Mouse (Mus musculus) kidney, embryonic 16.5 days (tissue): ENCODE measurements around the gene Kirrel2. TPM values are rescaled to one million over a fixed set of nuclear protein-coding genes. Genes with fewer than 3 reads are reported as not detected.

ENCODE experiments used
- ATAC-seq: fragments of 200-750 bp; cut with Nextera tagmentation; 2 replicates; pipeline ENCODE4 v1.8.0; 2017; ENCODE audit warnings: moderate TSS enrichment; ENCODE audit not compliant: low FRiP score, low TSS enrichment
- H3K27ac ChIP-seq: fragments of 300-500 bp; sonication (generic); 2 replicates; pipeline ENCODE4 v1.5.1; 2014; ENCODE audit warnings: low read length
- H3K27me3 ChIP-seq: fragments of 300-500 bp; sonication (generic); 2 replicates; pipeline ENCODE4 v1.6.1; 2014; ENCODE audit warnings: low read length, control low read depth, mixed read lengths; ENCODE audit not compliant: insufficient read depth
- H3K36me3 ChIP-seq: fragments of 300-500 bp; sonication (generic); 2 replicates; pipeline ENCODE4 v1.6.1; 2014; ENCODE audit warnings: low read length, control low read depth, mixed read lengths; ENCODE audit not compliant: insufficient read depth
- H3K4me1 ChIP-seq: fragments of 300-500 bp; sonication (generic); 2 replicates; pipeline ENCODE4 v1.6.1; 2014; ENCODE audit warnings: low read length, control low read depth, mixed read lengths; ENCODE audit not compliant: insufficient read depth
- H3K4me2 ChIP-seq: fragments of 300-500 bp; sonication (generic); replicated peaks from 2 replicates; pipeline ENCODE4 v1.6.1; 2014; ENCODE audit warnings: low read depth, low read length
- H3K4me3 ChIP-seq: fragments of 300-500 bp; sonication (generic); 2 replicates; pipeline ENCODE4 v1.5.1; 2014; ENCODE audit warnings: mild to moderate bottlenecking, low read length
- H3K9ac ChIP-seq: fragments of 300-500 bp; sonication (generic); replicated peaks from 2 replicates; pipeline ENCODE4 v1.6.1; 2014; ENCODE audit warnings: low read length
- H3K9me3 ChIP-seq: fragments of 300-500 bp; sonication (generic); 2 replicates; pipeline ENCODE4 v1.6.1; 2016; ENCODE audit warnings: low read length, control low read depth
- WGBS: fragments of 180-500 bp; shearing (Covaris S2); extraction: QIAGEN DNeasy Blood & Tissue Kit; methylation state at CpG from one replicate; pipeline ENCODE4 v1.1.7; 2014; 5-methylcytosine and 5-hydroxymethylcytosine counted together
- polyA plus RNA-seq: library from polyadenylated mRNA; unstranded; fragments of >200 nt; fragmentation: Nextera tagmentation; extraction: Ambion mirVana; gene quantifications from 2 replicates; pipeline ENCODE4 v1.2.1, GENCODE M21; 2015

Gene Kirrel2
- polyA plus RNA-seq, 1 experiment from 2014 or later, result 1.1 TPM

DNA sequence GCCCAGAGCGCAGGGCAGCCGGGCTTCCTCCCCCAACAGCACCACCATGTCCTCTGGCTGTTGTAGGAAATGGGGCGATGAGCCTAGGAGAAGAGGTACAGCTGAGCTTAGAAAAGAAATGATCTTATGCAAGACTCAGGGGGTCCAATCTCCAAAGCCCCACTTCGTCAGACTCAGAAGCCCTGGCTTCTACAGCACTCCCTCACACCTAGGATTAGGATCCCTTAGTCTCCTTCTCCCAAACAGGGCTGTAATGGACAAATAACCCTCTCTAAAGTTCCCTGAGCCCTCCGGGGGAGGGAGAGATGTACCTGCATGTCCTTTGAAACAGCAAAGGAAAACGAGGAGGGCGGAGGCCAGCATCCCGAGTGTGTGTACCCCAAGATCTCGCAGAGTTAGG, 1.0 kb downstream of the Kirrel2 start:
- no peaks in the 10 kb centered on the region for H3K36me3 ChIP-seq
- no peak overlapping the region for H3K9ac ChIP-seq
- H3K9me3 ChIP-seq, result no peaks in the 10 kb centered on the region
- H3K27me3 ChIP-seq, result peaks cover 92% of the 10 kb centered on the region
- WGBS, result under 1% methylated on average over 9 of the region's 9 CpGs
- no peak overlapping the region for H3K27ac ChIP-seq
- no peak for ATAC-seq
- H3K4me1 ChIP-seq, result peaks cover 17% of the 10 kb centered on the region; the same call in 1 of the 2 replicates
- H3K4me3 ChIP-seq, result peak overlapping the region; percentile 23
- peak overlapping the region; percentile 37 for H3K4me2 ChIP-seq

DNA sequence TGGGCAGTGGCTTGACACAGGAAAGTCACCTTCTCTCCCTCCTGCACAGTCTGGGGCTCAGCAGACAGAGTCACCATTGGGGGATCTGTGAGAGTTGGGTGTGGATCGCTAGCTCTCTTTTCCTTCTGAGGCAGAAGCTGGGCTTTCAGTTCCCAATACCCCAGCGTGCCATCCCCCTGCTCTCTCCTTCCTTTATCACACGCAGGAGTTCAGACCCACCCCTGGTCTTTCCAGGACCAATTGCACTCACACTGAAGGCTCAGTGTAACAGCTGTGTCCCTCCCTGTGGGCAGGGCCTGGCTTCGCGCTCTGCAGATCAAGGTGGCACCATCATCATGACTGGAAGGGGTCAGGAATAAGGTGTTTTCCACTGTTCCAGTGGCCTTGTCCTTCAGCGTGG, 3.2 kb downstream of the Kirrel2 start:
- 3% methylated on average over 6 of the region's 6 CpGs for WGBS
- ATAC-seq, result no peak
- Histone ChIP-seq H3K4me3 (peak overlapping the region; percentile 24; the same call in 1 of the 2 replicates), H3K27ac (no peak overlapping the region), H3K27me3 (peaks cover 73% of the 10 kb centered on the region), H3K9me3 (no peaks in the 10 kb centered on the region), H3K36me3 (no peaks in the 10 kb centered on the region), H3K4me2 (peak overlapping the region; percentile 44), H3K9ac (no peak overlapping the region), H3K4me1 (peaks cover 17% of the 10 kb centered on the region; the same call in 1 of the 2 replicates)

DNA sequence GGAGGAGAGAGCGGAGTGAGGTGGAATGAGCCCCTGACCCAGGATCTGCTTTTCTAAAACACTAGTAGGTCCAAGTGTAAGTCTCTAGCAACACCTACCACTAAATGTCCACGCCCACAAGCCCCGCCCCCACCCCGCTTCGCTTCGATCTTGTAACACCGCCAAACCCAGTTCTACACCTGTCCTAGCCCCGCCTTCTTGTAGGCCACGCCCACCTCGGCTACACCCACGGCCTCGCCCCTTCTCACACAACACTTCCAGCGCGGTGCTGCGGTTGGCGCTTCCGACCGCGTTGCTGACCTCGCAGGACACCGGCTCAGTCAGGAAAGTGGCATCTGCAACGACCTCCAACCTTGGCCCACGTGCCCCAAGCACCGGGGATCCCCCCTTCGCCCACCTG, 3.7 kb downstream of the Kirrel2 start:
- no peaks in the 10 kb centered on the region for H3K9me3 ChIP-seq
- WGBS, result 2% methylated on average over 25 of the region's 25 CpGs
- peak overlapping the region; percentile 44 for H3K4me2 ChIP-seq
- peaks cover 17% of the 10 kb centered on the region; the same call in 1 of the 2 replicates for H3K4me1 ChIP-seq
- no peak overlapping the region for H3K9ac ChIP-seq
- H3K27ac ChIP-seq, result no peak overlapping the region
- H3K4me3 ChIP-seq, result peak overlapping the region; percentile 24; the same call in 1 of the 2 replicates
- peak; percentile 55; the same call in 1 of the 2 replicates for ATAC-seq
- no peaks in the 10 kb centered on the region for H3K36me3 ChIP-seq
- H3K27me3 ChIP-seq, result peaks cover 68% of the 10 kb centered on the region

DNA sequence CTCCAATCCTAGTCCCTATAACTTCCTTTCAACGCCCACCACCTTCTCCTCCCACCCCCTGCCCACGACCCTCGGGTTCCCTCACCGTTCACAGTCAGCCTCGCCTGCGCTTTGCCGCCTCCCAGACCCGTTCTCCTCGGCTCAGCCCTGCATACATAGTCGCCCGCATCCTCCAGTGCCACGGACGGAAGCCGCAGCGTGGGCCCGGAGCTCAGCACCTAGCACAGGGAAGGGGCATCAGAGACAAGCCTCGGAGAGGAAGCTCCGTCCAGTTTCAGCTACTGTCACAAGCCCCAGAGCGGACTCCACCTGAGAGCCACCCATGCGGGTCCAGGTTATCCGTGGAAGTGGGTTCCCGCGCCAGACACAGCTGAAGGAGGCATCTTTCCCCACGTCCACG, 4.2 kb downstream of the Kirrel2 start:
- Histone ChIP-seq H3K27ac (no peak overlapping the region), H3K4me2 (peak overlapping the region; percentile 44), H3K4me3 (no peak overlapping the region), H3K9me3 (no peaks in the 10 kb centered on the region), H3K4me1 (peaks cover 17% of the 10 kb centered on the region; the same call in 1 of the 2 replicates), H3K9ac (no peak overlapping the region), H3K27me3 (peaks cover 63% of the 10 kb centered on the region), H3K36me3 (no peaks in the 10 kb centered on the region)
- no peak for ATAC-seq
- WGBS, result 15% methylated on average over 25 of the region's 25 CpGs

DNA sequence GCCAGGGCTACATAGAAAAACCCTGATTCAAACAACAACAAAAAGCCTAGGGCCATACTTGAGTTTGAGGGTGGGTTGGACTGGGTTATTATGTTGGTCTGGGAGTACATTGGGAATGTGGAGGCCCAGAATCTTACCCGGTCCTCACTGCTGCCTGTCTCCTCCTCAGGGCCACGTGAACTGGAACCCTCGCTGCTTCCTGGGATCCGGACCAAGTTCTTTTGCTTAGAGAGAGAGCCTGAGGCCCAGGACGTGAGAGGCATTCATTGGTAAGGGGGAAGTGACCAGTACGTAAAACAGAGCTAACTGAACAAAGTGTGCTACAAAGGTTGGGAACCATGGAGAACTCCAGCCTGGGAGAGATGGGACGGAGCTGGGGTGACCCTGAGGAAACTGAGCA, 7.2 kb downstream of the Kirrel2 start:
- H3K4me3 ChIP-seq, result no peak overlapping the region
- WGBS, result 71% methylated on average over 7 of the region's 7 CpGs

DNA sequence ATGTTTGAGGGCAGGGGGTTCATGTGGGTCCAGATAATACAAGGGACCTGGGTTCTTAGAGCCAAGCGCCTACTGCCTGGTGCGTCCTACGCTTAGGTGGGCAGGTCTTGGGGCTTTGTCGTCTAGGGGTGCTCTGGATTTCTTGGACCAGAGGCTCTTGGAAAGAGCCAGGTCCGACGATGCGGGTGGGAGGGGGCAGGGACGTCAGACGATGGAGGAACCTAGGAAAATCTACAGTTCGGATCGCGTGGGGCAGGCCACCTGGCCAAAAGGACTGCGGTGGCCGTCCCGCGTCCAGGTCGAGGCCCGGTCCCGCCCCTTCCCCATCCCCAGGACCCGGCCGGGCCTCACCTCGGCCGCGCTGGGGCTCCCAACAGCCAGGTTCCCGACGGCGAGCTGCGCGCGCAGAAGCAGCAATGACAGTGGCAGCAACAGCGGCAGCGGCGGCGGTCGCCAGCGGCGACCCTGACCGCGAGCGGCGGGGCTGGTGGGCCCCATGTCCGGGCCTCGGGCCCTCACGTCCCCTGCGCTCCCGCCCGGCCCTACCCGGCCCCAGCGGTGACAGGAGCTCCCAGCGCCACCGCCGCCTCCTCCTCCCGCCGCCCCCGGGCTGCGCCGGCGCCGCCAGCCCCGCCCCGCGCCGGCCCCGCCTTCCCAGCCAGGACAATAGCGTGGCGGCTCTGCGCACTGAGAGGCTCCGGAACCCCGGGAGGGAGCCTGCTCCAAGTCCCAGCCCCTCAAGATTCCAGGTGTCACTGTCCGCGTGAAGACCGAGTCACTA, 12.3 kb downstream of the Kirrel2 start, which contains the start of gene Aplp1:
Gene Aplp1, minus strand, starts transcription at position 565 of the 781 bp plus-strand sequence.
- peak within 1 kb of the TSS; percentile 88 for H3K4me2 ChIP-seq
- peaks cover 9% of the 10 kb centered on the region; the same call in 1 of the 2 replicates for H3K27me3 ChIP-seq
- no peaks in the 10 kb centered on the region; the same call in 1 of the 2 replicates for H3K9me3 ChIP-seq
- no peak within 1 kb of the TSS for H3K27ac ChIP-seq
- WGBS, result under 1% methylated on average over 57 of the region's 72 CpGs
- H3K4me3 ChIP-seq, result peak within 1 kb of the TSS; percentile 66
- H3K9ac ChIP-seq, result peak within 1 kb of the TSS; percentile 65
- H3K36me3 ChIP-seq, result no peaks in the 10 kb centered on the region
- peaks cover 22% of the 10 kb centered on the region for H3K4me1 ChIP-seq
- ATAC-seq, result peak; percentile 77

More for the DNA sequence above, 7.2 kb downstream of the Kirrel2 start:
- no peak for ATAC-seq
- Histone ChIP-seq H3K9me3 (no peaks in the 10 kb centered on the region; the same call in 1 of the 2 replicates), H3K9ac (no peak overlapping the region), H3K4me1 (peaks cover 13% of the 10 kb centered on the region; the same call in 1 of the 2 replicates), H3K27ac (no peak overlapping the region), H3K4me2 (no peak overlapping the region), H3K36me3 (no peaks in the 10 kb centered on the region), H3K27me3 (peaks cover 42% of the 10 kb centered on the region)

DNA sequence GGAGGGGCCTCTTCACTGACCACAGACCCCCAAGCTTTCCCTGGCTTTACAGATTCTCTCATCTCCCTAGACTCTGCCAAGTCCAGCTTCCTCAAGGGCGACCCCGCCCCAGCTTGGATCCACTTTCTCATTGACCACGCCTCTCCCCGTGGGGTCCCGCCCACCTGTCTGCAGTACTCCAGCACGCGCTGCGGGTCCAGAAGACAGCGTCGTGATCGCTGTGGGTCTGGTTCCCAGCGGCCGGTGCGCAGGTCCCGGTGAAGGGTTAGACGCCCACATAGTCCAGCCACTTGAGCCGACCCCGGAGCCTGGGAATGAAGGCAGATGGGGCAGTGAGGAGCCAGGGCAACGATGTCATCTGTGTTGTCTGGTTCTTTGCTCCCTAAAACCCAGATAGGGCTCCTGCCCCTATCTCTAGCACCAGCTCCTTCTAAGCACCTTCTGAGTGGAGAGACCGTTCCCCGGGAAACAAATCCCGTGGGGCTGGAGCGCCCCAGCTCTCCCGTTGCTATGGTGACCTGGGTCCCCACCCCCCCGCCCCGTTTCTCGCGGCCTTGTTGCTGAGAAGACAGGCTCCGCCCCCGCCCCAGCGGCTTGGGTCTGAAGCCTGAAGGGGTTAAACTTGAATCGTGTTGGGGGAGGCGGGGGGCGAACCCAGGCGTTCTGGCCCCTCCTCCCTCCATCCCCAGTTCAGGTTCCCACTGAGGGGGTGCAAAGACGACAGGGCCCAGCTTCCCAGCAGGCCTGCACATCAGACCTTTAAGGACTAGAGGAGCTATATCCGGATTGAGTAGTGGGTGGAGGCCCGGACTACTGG, 13.1 kb downstream of the Kirrel2 start:
- H3K27me3 ChIP-seq, result peaks cover 9% of the 10 kb centered on the region; the same call in 1 of the 2 replicates
- WGBS, result under 1% methylated on average over 37 of the region's 38 CpGs
- peak overlapping the region; percentile 66 for H3K4me3 ChIP-seq
- peaks cover 22% of the 10 kb centered on the region for H3K4me1 ChIP-seq
- peak overlapping the region; percentile 88 for H3K4me2 ChIP-seq
- peak; percentile 39; the same call in 1 of the 2 replicates for ATAC-seq
- no peak overlapping the region for H3K27ac ChIP-seq
- H3K9me3 ChIP-seq, result no peaks in the 10 kb centered on the region; the same call in 1 of the 2 replicates
- H3K9ac ChIP-seq, result peak overlapping the region; percentile 65
- no peaks in the 10 kb centered on the region for H3K36me3 ChIP-seq

DNA sequence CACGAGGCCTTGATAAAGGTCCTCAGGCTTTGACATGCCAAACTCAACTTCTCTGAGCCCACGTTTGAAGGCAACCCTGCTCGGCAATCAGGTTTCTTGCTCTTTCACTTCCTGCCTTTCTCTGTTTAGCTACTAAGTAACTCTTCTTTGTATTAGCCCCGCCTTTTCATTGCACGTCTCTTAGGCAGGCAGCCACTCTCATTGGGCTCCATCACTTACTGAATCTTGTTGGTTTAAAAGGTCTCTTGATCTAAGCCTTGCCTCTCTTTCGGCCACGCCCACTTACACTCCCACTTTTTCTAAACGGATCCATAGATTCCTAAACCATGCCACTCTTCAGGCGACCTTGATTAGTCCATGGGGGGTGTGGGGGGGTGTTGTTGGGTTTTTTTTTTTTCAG, 13.8 kb downstream of the Kirrel2 start:
- no peak for ATAC-seq
- Histone ChIP-seq H3K9ac (no peak overlapping the region), H3K27ac (no peak overlapping the region), H3K4me3 (peak overlapping the region; percentile 66; the same call in 1 of the 2 replicates), H3K4me1 (peaks cover 22% of the 10 kb centered on the region), H3K27me3 (peaks cover 9% of the 10 kb centered on the region; the same call in 1 of the 2 replicates), H3K36me3 (no peaks in the 10 kb centered on the region), H3K4me2 (peak overlapping the region; percentile 88), H3K9me3 (no peaks in the 10 kb centered on the region; the same call in 1 of the 2 replicates)
- WGBS, result 22% methylated on average over 9 of the region's 9 CpGs

DNA sequence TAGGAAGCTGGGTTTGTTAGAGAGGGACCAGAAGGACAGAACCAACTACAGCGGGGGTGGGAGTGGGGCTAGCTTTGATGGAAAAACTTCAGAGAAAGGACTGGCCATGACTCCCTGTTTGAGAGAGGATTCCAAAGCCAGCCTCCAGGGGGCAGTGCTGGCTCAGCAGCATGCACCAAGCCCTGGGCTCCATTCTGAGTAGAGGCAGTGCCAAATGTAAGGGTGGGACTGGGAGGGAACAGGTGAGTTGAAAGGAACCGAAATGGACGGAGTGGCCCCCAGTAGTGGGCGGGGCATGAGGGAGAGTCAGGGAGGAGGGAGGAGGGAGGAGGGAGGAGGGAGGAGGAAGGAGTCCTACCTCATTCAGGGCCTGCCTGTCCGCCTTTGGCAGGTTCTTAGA, 16.8 kb downstream of the Kirrel2 start:
- H3K9me3 ChIP-seq, result no peaks in the 10 kb centered on the region
- no peak overlapping the region for H3K27ac ChIP-seq
- H3K27me3 ChIP-seq, result peaks cover 15% of the 10 kb centered on the region
- no peak overlapping the region for H3K4me3 ChIP-seq
- 29% methylated on average over 3 of the region's 5 CpGs for WGBS
- no peak overlapping the region for H3K9ac ChIP-seq
- ATAC-seq, result no peak
- H3K4me2 ChIP-seq, result no peak overlapping the region
- no peaks in the 10 kb centered on the region for H3K36me3 ChIP-seq
- H3K4me1 ChIP-seq, result peaks cover 22% of the 10 kb centered on the region
